Mouse (Mus musculus) mature B cell (primary cell): Measurements from ENCODE around the gene Gm7697.
"Not testable (repeated sequence)": the region's sequence is repeated elsewhere in the genome, so short reads cannot be mapped to it uniquely, and the experiment has no call there.

Experiments
- in situ Hi-C: fragments of 300-500 bp; cut with MboI; formaldehyde crosslinking; loops from 2 replicates; pipeline ENCODE4 v1.14.3; 2019

The Gm7697 gene

GRCm38 (mm10) chr8:69522876-69523275, at the start of gene Gm7697:
TSS of gene Gm7697 (minus strand) at chr8:69522976.
- in situ Hi-C loops, result not testable (repeated sequence)

GRCm38 (mm10) chr8:69551249-69551648, 28.5 kb upstream of the Gm7697 start:
- in situ Hi-C loops, result not testable (repeated sequence)

- in situ Hi-C loops, result loop anchor here (25.0 kb wide), 1 partner anchor 212 kb away; no protein-coding TSS in a partner anchor
Measured at GRCm38 (mm10) chr8:69549556-69549955, 26.8 kb upstream of the Gm7697 start.

GRCm38 (mm10) chr8:69548114-69548513, 25.3 kb upstream of the Gm7697 start:
- in situ Hi-C loops, result loop anchor here (25.0 kb wide), 1 partner anchor 211 kb away; no protein-coding TSS in a partner anchor

GRCm38 (mm10) chr8:69547208-69547607, 24.4 kb upstream of the Gm7697 start:
- in situ Hi-C loops, result loop anchor here (25.0 kb wide), 1 partner anchor 210 kb away; no protein-coding TSS in a partner anchor

- in situ Hi-C loops, result loop anchor here (25.0 kb wide), 1 partner anchor 208 kb away; no protein-coding TSS in a partner anchor
Measured at GRCm38 (mm10) chr8:69545020-69545419, 22.2 kb upstream of the Gm7697 start.

GRCm38 (mm10) chr8:69544511-69544910, 21.7 kb upstream of the Gm7697 start:
- in situ Hi-C loops, result loop anchor here (25.0 kb wide), 1 partner anchor 207 kb away; no protein-coding TSS in a partner anchor

GRCm38 (mm10) chr8:69543984-69544383, 21.2 kb upstream of the Gm7697 start:
- in situ Hi-C loops, result loop anchor here (25.0 kb wide), 1 partner anchor 207 kb away; no protein-coding TSS in a partner anchor

GRCm38 (mm10) chr8:69540764-69541163, 18.0 kb upstream of the Gm7697 start:
- in situ Hi-C loops, result loop anchor here (25.0 kb wide), 1 partner anchor 203 kb away; no protein-coding TSS in a partner anchor

- in situ Hi-C loops, result loop anchor here (25.0 kb wide), 1 partner anchor 203 kb away; no protein-coding TSS in a partner anchor
Measured at GRCm38 (mm10) chr8:69540331-69540730, 17.6 kb upstream of the Gm7697 start.

- in situ Hi-C loops, result not testable (repeated sequence)
Measured at GRCm38 (mm10) chr8:69474946-69475345, 47.8 kb downstream of the Gm7697 start.

GRCm38 (mm10) chr8:69453465-69453864, 69.3 kb downstream of the Gm7697 start, which contains the start of gene Gm9495:
TSS of gene Gm9495 (minus strand) at chr8:69453565.
- in situ Hi-C loops, result not testable (repeated sequence)
